Mouse (Mus musculus) spleen, adult 18-20 months (tissue): ENCODE measurements around the gene Lrrc10b.

Source experiments
- DNase-seq, 2 experiments: peaks; one replicate each; pipeline ENCODE4 v3.0.0; 2022; ENCODE audit warnings: mixed read lengths in 2 of 2

Gene Lrrc10b

DNA sequence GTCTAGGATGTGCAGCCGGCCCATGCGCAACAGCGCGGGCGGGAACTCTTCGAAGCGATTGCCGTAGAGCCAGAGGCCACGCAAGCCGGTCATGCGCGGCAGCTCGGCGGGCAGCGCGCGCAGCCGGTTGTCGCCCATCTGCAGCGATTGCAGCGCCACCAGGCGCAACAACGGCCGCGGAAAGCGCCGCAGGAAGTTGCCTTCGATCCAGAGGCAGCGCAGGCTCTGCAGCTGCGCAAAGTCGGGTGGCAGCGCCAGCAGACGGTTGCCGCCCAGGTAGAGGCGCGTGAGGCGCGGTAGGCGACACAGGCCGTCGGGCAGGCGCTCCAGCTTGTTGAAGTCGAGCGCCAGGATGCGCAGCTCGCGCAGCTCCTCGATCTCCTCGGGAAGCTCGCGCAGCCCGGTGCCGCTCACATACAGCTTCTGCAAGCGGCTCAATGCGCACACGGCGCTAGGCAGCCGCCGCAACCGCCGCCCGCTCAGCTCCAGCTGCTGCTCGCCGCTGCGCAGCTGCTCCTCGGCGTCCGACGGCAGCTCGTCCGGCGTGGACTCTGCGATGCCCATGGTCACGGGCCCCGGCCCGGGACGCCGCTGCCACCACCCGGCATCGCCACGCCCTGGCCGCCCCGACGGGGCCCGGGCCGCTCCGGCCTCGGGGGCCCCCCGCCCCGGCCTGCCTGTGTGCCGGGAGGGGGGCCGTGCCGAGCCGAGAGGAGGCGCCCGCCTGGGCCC lies at the start of gene Lrrc10b:
Lrrc10b (minus strand) TSS at position 722 of the 732 bp plus-strand sequence.
- peak in 1 of 2 experiments; percentile 19 for DNase-seq

DNA sequence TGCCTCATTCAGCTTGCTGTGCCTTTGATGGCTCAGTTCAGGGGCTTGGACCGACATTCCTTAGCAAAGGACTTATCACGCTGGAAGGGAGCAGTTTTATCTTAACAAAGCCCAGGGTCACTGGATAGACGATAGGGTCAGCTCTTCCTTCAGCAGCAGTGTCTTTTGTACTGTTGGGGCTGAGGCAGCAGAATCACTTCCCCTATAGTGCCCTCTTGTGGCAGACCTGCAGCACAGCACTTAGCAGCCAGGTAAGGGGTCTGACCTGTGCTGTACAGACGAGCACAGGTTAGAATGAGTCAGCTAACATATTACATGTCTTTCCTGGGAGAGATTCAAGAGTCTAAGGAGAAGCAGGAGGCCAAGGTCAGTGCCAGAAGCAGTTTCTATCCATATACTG lies 45.3 kb upstream of the Lrrc10b start:
- peak in 1 of 2 experiments; percentile 26 for DNase-seq

DNA sequence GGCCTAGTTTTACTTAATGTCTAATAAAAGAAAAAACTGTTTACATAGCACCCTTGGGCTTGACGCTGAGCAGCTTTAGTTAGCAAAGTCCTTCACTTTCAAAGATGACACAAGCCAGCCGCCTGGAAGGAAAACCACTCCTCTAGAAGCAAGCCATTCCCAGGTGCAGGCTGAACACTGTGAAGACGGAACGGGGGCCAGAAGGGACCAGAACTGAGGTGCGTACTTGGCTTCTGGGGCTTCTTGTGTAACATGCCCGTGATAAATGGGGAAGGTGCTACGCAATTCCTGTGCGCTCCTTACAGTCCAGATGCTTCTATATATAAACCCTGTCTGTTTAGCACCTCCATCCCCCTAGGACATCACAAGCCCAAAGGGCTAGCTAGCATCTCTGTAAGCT lies 43.3 kb upstream of the Lrrc10b start:
- DNase-seq = no peak

DNA sequence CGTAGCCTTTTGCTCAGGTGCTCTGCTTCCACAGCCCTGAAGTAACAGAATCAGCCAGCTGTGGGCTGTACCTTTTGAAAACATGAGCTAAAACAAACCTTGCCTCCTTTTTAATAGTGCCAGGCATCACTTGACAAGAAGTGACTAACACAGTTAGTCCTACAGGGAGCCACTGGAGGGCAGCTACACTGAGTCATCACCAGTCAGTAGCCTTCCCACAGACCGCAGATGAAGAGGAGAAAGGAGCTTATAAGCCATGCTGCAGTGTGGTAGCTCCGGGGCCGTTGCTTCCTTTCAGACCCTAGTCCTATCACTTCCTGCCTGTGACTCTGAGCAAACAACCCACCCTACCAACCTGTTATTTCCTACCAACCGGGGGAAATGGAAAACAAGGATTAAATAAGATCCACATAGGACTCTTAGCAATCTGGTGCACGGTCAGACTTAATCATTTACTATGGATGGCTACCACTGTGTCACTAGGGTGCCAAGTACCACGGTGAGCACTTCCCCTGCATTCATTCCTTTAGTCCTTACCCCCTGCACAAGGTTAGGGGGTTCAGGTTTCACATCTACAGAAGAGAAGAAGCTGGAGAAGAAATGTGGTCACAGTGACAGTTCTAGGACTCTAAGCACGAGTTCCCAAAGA lies 40.4 kb upstream of the Lrrc10b start:
- DNase-seq = no peak

DNA sequence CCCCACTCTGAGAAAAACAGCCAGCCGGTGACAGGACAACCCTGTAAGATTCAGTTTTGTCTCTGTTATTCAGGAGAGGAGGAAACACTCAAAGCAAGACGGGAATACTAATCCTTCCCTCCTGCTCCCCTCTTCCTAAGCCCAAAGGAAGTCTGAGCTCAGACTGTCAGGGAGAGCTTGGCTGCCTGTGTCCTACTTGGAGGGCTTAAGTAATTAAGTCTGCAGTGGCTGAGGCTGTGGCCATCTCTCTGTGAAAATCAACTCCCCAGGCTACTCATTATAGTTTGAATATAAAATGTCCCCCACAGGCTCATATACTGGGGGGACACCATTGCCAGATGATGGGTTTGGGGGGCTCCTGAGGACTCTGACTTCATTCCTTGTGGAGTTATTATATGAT lies 39.7 kb upstream of the Lrrc10b start:
- DNase-seq = no peak

DNA sequence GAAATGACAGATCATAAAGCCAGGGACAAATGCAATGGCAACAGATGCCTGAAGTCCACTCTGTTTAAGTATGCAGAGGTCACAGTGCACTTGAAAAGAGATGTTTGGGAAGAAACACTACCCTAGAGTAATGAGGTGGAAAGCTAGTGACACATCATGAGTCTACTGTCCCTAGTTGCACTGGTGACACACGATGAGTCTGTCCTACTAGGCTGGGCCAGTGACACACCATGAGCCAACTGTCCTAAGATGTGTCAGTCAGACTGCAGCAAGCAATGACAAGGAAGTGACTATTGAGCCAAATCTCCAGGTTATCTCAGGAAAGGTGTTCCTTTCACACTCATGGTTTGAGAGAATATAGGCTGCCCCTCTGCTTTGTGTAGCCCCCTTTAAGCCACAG lies 38.4 kb upstream of the Lrrc10b start:
- DNase-seq = no peak

DNA sequence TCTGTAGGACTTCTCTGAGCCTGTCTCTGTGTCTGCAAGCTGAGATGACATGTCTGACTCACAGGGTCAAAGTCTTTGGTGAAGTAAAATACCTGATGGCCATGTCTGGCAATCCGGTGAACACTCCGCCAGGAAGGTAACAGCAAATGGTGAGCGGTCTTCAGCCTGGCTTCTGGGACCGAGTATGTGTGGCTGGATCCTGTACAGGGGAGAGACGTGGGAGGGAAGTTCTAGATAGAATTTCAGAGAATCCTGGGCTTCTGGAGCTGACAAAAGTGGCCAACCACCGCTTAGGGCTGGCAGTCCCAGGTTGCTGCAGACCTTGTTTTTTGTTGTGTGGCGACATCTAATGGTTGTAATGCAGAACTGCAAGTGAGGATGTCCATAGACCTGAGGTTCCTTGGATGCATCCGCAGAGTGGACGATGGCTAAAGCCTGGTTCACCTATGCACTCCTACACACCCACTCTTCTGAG lies 29.0 kb upstream of the Lrrc10b start:
- peak in 1 of 2 experiments; percentile 10 for DNase-seq

DNA sequence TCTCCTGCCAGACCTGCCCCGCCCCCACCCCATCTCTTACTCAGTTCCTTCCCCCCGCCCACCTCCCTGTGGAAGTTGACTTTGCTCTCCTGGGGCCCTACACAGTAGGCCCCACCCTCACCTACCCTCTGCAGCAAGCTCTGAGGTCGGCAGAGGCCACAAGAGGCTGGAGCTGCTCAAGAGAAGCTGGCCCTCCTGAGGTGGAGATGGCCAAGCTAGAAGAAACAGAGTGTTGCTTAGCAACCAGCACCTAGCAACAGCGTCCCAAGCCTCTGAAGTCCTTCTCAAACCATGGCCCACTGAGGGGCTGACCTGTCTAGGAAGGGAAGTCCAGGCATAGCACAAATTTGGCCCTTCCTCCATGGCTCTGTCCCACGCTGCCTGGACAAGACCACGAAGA lies 25.4 kb upstream of the Lrrc10b start, which contains the start of gene Ppp1r32:
Ppp1r32 (minus strand) TSS at position 226 of the 400 bp plus-strand sequence.
- DNase-seq = no peak

DNA sequence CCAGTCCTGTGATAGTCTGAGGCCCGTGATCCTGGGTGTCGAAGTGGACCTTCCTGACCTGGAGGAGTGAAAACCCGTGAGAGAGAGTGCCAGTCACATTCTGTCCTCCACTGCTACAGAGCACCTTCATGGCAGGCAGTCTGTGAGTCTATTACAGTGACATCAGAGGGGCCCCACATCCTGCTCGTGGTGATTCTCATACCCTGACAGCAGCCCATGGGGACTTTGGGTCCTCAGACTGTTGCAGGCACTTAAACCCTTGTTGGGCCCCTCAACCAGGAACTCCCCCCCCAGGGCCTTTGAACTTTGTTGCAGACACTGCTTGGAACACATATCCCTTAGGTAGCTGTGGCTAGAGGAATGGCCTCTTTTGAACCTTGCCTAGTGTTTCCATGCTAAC lies 22.3 kb upstream of the Lrrc10b start:
- DNase-seq = no peak

DNA sequence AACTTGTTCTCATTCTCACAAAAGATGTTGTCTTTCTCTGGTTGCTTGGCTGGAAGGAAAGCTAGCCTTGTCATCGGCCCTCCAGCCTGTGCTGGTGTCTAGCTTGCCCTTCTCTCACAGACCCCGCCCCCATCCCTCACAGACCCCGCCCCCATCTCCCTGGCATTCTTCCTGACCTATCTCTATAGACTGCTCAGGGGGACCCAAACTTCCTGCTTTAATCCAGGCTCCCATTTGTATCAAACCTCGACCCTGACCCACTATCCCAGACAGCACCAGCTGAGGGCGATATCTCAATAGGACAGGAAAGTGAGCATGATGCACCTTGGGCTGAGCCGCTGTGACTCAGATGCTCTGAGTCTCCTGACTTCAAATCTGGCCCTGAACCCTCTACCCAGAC lies 16.5 kb upstream of the Lrrc10b start:
- DNase-seq = no peak

DNA sequence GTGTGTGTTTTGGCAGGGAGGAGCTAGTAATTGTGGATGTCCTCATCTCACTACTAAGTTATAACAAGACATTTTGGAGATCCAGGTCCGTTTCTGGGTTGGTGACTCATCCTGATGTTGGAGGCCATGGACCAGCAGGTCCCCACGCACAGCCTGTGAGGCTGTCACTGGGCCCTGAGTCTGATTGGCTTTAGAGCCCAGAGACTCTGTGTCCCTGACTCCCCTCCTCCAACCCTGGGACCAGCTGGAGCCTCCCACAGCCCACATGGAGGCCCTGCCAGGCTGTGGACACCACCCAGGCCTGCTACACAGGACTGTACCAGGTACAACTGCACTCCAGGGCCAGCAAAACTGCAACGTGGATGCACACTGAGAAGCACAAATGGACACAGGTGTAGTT lies 15.7 kb upstream of the Lrrc10b start:
- no peak for DNase-seq

DNA sequence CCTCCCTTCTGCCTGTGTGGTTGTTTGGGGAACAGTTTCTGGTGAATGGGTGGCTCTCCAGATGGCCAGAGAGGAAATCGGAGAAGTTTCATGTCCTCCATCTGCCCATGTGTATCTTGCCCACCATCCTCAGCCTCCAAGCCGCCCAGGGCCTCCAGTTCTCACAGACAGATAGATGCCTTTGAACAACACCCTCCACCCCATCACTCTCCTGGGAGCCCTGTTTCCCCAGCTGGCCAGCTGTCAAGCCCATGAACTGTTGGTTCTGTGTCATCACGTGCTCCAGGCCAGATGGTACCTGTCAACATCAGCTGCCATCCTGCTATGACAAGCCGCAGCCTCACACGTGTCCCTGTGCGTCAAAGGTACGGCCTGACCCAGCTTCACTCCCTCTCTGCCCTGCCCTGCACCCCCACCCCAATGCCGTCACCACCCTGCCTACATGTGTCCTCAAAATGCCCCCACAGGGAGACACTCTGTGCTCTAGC lies 11.9 kb upstream of the Lrrc10b start:
- DNase-seq = no peak

DNA sequence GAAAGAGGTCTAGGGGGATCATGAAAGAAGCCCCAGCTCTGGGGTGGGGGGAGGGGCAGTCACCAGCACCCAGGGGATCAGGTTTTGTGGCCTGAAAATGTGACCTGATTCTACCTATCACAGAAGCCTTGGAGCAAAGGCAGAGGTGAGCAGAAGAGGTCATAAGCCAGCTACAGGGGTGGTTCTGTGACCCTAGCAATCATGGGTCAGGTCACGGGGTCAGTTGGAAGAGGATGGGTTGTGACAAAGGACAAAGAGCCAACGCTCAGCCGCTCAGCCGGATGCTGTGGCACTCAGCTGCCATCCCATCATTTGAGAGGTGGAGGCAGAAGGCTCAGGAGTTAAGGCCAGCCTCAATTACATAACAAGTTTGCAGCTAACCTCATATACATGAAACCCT lies 7.2 kb upstream of the Lrrc10b start:
- DNase-seq = no peak

DNA sequence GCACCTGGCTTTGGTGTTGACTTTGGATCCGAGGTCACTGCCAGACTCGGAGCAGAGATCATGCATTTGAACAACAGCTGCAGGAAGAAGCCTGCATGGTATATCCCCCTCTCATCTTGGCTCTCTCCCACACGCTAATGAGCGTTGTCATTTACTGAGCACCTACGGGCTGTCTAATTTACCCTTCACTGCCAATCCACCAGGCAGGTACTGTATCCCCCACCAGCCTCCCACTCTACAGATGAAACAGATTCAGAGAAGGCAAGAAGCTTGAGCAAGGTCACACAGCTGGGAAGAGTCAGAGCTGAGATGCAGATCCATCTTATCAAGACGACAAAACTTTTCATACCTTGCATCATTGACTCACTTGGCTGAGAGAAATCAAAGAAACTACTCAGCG lies 4.3 kb upstream of the Lrrc10b start:
- no peak for DNase-seq

DNA sequence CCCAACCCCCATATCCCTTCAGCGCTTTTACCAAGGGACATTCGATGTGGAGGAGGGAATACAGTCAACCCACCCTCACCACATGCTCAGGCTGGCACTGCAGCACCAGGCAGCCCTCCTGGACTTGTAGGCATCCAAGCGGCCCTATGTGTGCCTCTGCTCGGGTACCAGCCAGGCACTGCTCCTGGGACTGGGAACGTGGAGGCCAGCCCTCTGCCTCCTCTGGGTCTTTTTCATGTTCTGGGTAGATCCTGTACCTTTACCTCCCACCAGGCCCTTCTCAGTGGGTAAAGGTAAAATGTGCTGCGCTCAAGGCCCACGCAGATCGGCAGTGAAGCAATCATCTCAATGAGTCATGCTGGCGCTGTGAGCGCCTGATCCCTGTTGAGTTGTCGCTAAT lies 2.6 kb upstream of the Lrrc10b start:
- DNase-seq = no peak

DNA sequence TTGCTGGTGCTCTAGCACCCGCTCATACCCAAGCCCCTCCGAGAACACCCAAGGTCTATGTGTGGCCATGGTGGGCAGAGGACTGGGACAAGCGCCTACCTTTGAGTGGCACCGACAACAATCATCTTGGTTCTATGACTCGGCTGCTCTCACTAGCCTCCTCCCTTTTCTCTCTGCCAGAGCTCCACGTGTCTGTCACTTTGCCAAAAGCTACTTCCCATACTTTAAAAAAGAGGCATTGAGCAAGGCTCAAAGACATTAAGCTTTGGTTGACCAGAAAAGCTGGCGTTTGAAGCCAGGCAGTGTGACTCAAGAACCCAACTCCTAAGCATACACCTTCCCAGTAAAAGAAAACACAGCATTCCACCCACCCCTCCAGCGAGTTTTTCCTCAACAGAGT lies 823 bp upstream of the Lrrc10b start:
- no peak for DNase-seq

DNA sequence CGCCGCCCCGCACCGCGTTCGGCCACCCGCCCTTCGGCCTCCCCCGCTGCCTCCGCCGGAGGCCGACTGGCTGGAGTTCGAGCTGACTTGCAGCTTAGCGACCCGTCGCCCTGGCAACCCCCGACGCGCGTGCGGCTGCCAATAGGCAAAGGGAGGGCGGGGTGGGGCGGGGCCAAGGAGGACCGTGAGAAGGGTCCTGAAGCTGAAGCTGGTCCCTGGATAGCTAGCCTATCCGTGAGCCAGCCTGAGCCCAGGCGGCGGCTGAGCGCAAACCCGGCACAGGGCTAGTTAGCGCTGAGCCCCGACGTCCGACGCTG lies 169 bp upstream of the Lrrc10b start:
- DNase-seq = peak in 1 of 2 experiments; percentile 2

DNA sequence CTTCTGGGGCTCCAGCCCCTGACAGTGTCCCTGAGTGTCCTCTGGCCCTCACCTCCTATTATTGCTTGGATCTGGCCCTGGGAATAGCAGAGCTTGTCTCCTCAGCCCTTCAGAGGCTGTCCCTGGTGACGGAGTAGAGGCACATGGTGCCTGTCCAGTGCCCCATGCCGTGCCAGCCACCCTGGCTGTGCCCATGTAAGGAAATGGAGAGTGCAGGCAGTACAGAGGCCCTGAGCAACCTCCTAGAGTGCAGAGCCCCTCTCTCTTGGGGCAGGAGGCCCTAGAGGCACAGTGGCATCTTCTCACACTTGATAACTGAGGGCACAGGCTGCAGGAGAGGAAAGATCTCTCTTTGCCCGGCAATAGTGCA lies 1.9 kb downstream of the Lrrc10b start:
- DNase-seq = no peak

DNA sequence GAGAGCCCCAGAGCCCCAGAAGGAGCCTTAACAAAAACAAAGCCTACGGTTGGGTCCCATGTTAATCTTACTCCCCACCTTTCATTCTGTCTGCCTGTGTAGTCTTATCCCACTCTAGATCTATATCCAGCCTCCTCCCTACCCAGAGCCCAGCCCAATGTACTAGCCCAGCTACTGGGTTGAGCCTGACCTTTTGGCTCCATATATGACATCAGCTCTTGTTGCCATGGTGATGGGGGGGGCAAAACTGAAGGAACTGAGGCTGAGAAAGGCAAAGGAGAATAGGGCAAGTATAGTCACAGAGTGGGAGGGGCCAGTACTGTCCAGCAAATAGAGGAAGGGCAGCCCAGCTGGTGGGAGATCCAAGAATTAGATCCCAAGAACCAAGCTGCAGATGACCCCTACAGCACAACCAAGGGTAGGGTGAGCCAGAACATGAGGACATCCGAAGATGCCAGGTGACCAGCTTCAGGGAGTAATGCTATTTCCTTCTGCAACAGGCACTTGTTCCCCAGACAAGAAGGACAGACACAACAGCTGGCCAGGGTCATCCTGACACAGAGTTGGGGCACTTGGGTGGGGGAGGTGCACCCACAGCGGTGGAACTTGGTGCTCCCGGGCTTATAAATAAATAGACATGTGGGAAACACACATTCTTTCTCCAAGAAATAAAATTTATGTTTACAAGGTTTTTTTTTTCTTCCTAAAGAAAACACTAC lies 2.4 kb downstream of the Lrrc10b start:
- DNase-seq = no peak

DNA sequence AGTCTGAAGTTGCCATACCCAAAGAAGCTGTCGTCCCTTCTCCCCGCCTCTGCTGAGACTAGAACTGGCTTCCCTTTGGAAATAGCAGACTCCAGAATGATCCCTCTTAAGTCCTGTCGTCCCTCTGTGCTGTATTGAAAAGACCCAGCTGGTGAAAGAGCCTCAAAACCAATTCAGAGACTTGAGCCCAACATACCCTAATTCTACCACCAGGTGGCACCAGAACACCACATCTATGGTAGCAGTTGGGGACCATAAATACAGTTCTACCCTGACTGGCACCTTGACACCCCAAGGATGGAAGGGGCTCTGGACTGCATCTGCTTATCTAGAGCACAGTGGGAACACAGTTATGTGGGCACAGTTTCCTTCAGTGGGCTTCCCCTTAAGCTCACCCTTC lies 7.6 kb downstream of the Lrrc10b start:
- peak in 1 of 2 experiments; percentile 56 for DNase-seq

DNA sequence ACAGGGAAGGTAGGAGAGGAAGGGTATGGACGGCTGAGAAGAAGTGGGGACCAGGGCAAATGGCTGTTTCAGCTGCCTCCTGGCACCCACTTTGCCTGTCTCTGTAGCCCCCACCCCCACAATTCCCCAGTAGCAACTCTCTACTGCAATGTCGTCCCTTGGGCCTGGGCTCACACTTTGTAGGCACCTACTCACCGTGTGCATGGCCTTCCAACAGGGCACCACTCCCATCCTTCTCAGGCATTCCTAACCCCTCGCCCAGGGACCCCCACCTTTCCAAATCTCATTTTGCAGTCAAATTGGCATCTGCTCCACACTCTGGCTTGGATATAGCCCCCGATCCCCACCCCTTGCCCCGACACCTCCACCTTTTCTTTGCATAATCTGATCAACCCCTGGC lies 8.1 kb downstream of the Lrrc10b start:
- DNase-seq = no peak

DNA sequence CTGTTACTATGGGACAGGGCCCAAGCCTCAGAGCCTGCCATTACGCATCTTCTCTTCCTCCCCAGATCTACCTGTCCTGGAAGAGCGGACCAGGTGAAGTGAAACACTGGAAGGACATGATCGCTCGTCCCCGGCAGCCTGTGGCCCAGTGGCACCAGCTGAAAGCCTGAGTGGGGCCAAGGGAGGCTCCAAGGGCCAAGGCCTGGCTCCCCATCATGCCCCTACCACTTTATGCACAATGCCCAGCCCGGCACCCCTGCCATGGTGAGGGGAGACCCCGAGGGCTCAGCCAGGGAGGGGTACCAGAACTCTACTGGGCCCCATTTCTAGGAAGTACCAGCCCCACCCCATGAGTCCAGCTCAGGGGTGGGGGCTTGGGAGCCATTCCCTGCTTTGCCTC lies 9.0 kb downstream of the Lrrc10b start:
- DNase-seq = no peak

DNA sequence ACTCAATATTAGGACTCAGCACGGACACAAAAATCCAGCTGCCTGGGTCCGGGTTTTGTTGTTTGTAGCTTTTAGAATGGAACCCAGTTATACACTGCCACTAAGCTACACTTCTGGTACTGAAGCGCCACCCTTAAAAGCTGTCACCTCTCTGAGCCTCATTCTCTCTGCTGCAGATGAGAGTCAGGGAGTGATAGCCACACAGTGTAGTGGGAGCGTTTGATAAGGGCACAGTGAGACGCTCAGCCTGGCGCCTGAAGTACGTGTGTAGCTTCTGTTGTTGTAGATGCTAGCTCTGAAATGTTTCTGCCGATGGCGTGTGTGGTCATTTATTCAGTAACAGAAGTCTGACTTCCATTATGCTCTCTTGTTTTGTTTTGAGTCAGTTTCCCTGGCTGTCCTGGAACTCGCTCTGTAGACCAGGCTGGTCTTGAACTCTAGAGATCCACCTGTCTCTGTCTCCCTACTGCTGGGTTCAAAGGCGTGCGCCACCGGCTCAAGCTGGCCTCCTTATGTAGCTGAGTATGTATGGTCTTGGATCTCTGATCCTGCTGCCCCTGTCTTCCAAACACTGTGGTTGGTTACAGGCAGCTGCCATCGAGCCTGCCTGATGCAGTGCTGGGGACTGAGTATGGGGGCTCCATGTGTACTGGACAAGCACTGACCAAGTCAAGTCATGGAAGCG lies 12.4 kb downstream of the Lrrc10b start:
- no peak for DNase-seq
